Comparison of ENCODE assay signal across 29 mouse cellular contexts in the genomic region with DNA sequence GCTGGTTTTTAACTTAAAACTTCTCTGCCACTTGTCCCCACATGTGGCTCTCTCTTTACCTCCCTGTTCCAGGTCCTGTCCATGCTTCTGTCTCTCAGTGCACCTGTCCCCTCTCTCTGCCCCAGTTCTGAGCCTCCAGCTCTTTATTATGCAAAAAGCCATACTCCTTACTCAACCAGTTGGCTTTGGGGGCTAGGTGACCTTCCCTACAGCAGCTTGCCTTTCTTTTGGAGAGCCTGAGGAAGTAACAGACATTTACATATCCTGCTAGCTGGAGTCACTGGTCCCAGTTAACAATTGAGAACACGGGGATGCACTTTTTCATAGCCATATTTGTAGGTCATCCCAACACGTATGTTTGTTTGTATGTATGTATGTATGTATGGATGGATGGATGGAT.
"Had no signal": no experiment of that assay in that cellular context is flagged by ENCODE, and none has a peak within 500 bp of the region (broad histone marks: within the 10 kb centered on the region; RNA-seq: fewer than 3 reads in every experiment).

No protein-coding gene starts in this region.

- H3K9ac ChIP-seq: limb, embryonic 12.5 days; limb, embryonic 13.5 days; limb, embryonic 15.5 days; liver, embryonic 12.5 days; liver, embryonic 13.5 days; liver, embryonic 14.5 days; liver, embryonic 15.5 days; liver, postnatal 0 days; lung, embryonic 14.5 days; lung, embryonic 15.5 days; midbrain, embryonic 12.5 days; midbrain, embryonic 13.5 days; midbrain, embryonic 15.5 days; neural tube, embryonic 12.5 days; neural tube, embryonic 13.5 days had no signal

- H3K36me3 ChIP-seq: limb, embryonic 10.5 days; limb, embryonic 12.5 days; limb, embryonic 13.5 days; limb, embryonic 15.5 days; liver, embryonic 12.5 days; liver, embryonic 13.5 days; liver, embryonic 15.5 days; lung, embryonic 15.5 days; midbrain, embryonic 10.5 days; midbrain, embryonic 12.5 days; midbrain, embryonic 13.5 days; midbrain, embryonic 15.5 days; neural tube, embryonic 12.5 days; neural tube, embryonic 13.5 days had no signal

- H3K4me3 ChIP-seq: limb, embryonic 10.5 days; limb, embryonic 12.5 days; limb, embryonic 13.5 days; limb, embryonic 15.5 days; liver, embryonic 12.5 days; liver, embryonic 13.5 days; liver, embryonic 15.5 days; lung, embryonic 15.5 days; megakaryocyte, embryonic 14.5 days; midbrain, embryonic 10.5 days; midbrain, embryonic 12.5 days; midbrain, embryonic 13.5 days; midbrain, embryonic 15.5 days; myocyte; neural tube, embryonic 12.5 days; neural tube, embryonic 13.5 days had no signal

- H3K27ac ChIP-seq: limb, embryonic 10.5 days; limb, embryonic 12.5 days; limb, embryonic 13.5 days; limb, embryonic 15.5 days; liver, embryonic 12.5 days; liver, embryonic 13.5 days; liver, embryonic 14.5 days; liver, embryonic 15.5 days; lung, embryonic 15.5 days; macrophage; midbrain, embryonic 10.5 days; midbrain, embryonic 12.5 days; midbrain, embryonic 13.5 days; midbrain, embryonic 15.5 days; neural tube, embryonic 12.5 days; neural tube, embryonic 13.5 days had no signal

- DNase-seq: left cerebral cortex, postnatal 4 days; liver; liver, embryonic 13.5 days; liver, postnatal 0 days; lung, adult 18-20 months; lung, adult 2 months; lung, embryonic 14.5 days; lung, postnatal 10 days; lung, postnatal 14 days; lung, postnatal 36 days; lung, postnatal 4 days; midbrain, embryonic 14.5 days had no signal

- H3K9me3 ChIP-seq: limb, embryonic 10.5 days; limb, embryonic 15.5 days; liver, embryonic 12.5 days; liver, embryonic 13.5 days; liver, embryonic 15.5 days; lung, embryonic 15.5 days; midbrain, embryonic 12.5 days; midbrain, embryonic 13.5 days; midbrain, embryonic 15.5 days; neural tube, embryonic 12.5 days; neural tube, embryonic 13.5 days had no signal

- H3K27me3 ChIP-seq: limb, embryonic 15.5 days; liver, embryonic 12.5 days; liver, embryonic 13.5 days; liver, embryonic 15.5 days; lung, embryonic 15.5 days; megakaryocyte, embryonic 14.5 days; midbrain, embryonic 15.5 days; neural tube, embryonic 12.5 days; neural tube, embryonic 13.5 days had no signal

- H3K4me1 ChIP-seq: liver, embryonic 12.5 days; liver, embryonic 15.5 days; megakaryocyte, embryonic 14.5 days; midbrain, embryonic 13.5 days; midbrain, embryonic 15.5 days; neural tube, embryonic 12.5 days; neural tube, embryonic 13.5 days had no signal
